Mouse (Mus musculus) MEL-GATA-1-ER (cell line): ENCODE measurements around the gene Cmtm2a.
"Not testable (repeated sequence)": the region's sequence is repeated elsewhere in the genome, so short reads cannot be mapped to it uniquely, and the experiment has no call there.

Source experiments
- DNase-seq: peaks from one replicate; pipeline ENCODE4 v3.0.0-alpha.2; 2012; ENCODE audit warnings: low read depth; ENCODE audit errors: extremely low read depth

The Cmtm2a gene

GRCm38 (mm10) chr8:104293081-104293480, at the start of gene Cmtm2a:
Cmtm2a (minus strand) TSS chr8:104293181.
- DNase-seq, result not testable (repeated sequence)

- no peak for DNase-seq
These were observed 49.4 kb upstream of the Cmtm2a start for GRCm38 (mm10) chr8:104342426-104342825.

GRCm38 (mm10) chr8:104341678-104342077, 48.7 kb upstream of the Cmtm2a start:
- DNase-seq, result no peak

GRCm38 (mm10) chr8:104341106-104341561, 48.2 kb upstream of the Cmtm2a start:
- peak; percentile 79 for DNase-seq

- no peak for DNase-seq
These were observed 47.5 kb upstream of the Cmtm2a start for GRCm38 (mm10) chr8:104340233-104341105.

GRCm38 (mm10) chr8:104339983-104340232, 46.9 kb upstream of the Cmtm2a start:
- no peak for DNase-seq

GRCm38 (mm10) chr8:104339229-104339982, 46.4 kb upstream of the Cmtm2a start, which contains the start of gene Cmtm3:
Cmtm3 (plus strand) TSS chr8:104339410.
- no peak for DNase-seq

GRCm38 (mm10) chr8:104337890-104338289, 44.9 kb upstream of the Cmtm2a start:
- no peak for DNase-seq

GRCm38 (mm10) chr8:104336806-104337205, 43.8 kb upstream of the Cmtm2a start:
- no peak for DNase-seq

- DNase-seq, result no peak
These were observed 41.2 kb upstream of the Cmtm2a start for GRCm38 (mm10) chr8:104334196-104334595.

GRCm38 (mm10) chr8:104333786-104334185, 40.8 kb upstream of the Cmtm2a start:
- peak; percentile 74 for DNase-seq

- no peak for DNase-seq
These were observed 40.0 kb upstream of the Cmtm2a start for GRCm38 (mm10) chr8:104332665-104333631.

GRCm38 (mm10) chr8:104321930-104322329, 28.9 kb upstream of the Cmtm2a start, which contains the start of gene Cmtm2b:
Cmtm2b (plus strand) TSS chr8:104322230.
- DNase-seq, result not testable (repeated sequence)

GRCm38 (mm10) chr8:104321267-104321666, 28.3 kb upstream of the Cmtm2a start, which contains the start of gene Gm11020:
Gm11020 (plus strand) TSS chr8:104321567.
- not testable (repeated sequence) for DNase-seq

GRCm38 (mm10) chr8:104313311-104313710, 20.3 kb upstream of the Cmtm2a start:
- DNase-seq, result no peak

- DNase-seq, result not testable (repeated sequence)
These were observed 19.0 kb upstream of the Cmtm2a start for GRCm38 (mm10) chr8:104312023-104312422.

GRCm38 (mm10) chr8:104309441-104310155, 16.6 kb upstream of the Cmtm2a start, which contains the start of the genes Gm45711 and Cmtm1:
Gm45711 (minus strand) TSS chr8:104310081.
Cmtm1 (minus strand) TSS chr8:104310145.
- DNase-seq, result not testable (repeated sequence)

- DNase-seq, result not testable (repeated sequence)
These were observed 15.4 kb upstream of the Cmtm2a start for GRCm38 (mm10) chr8:104308341-104308740.

- DNase-seq, result no peak
These were observed 12.0 kb upstream of the Cmtm2a start for GRCm38 (mm10) chr8:104304962-104305361.

- not testable (repeated sequence) for DNase-seq
These were observed 9.6 kb upstream of the Cmtm2a start for GRCm38 (mm10) chr8:104302536-104302935.
